Mouse (Mus musculus) cerebellum, adult 2 months (tissue): ENCODE results near the gene Slc35g1.

Experiments
- CTCF ChIP-seq: fragments of 200-500 bp; IDR thresholded peaks from 2 replicates; pipeline ENCODE4 v1.5.1; 2011; ENCODE audit warnings: low read depth, mild to moderate bottlenecking, control low read depth, low read length, moderate library complexity, borderline replicate concordance; ENCODE audit not compliant: insufficient read depth
- POLR2A ChIP-seq: fragments of 200-500 bp; IDR thresholded peaks from 2 replicates; pipeline ENCODE4 v1.6.1; 2011; ENCODE audit warnings: low read length, control low read depth, borderline replicate concordance; ENCODE audit not compliant: insufficient read depth

DNA sequence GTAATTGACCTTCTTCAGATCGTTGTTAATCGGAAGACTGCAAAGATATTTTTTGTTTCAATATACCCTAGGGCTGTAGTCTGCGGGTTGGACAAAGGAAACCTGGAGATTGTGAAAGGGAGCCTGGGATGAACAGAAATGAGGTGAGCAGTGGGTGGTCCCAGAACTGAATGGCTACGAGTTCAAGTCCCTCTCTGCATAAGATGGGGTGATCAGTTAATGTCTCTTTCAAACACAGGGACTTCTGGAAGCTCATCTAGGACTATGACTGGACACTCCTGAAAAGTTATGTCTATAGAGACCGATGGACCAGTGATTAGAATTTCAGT, 46.8 kb upstream of the Slc35g1 start:
- TF ChIP-seq CTCF (no peak), POLR2A (no peak)
